Mouse (Mus musculus) liver, adult 2 months (tissue): ENCODE measurements at regions not wholly inside any gene's neighbourhood (a gene's known extent, or its start where the extent isn't known, plus 50 kb on each side); places are given as distances from the start of the nearest gene placed in this dataset.

ENCODE experiments used
- DNase-seq: peaks from one replicate; pipeline ENCODE4 v3.0.0-alpha.2; 2011; ENCODE audit warnings: low read depth, low spot score; ENCODE audit errors: extremely low read depth
- H3K27ac ChIP-seq: fragments of 200-500 bp; replicated peaks from 2 replicates; pipeline ENCODE4 v1.5.1; 2012; ENCODE audit warnings: low read depth, mild to moderate bottlenecking, control low read depth, inconsistent platforms, low read length; ENCODE audit not compliant: insufficient read depth
- H3K27me3 ChIP-seq: fragments of 200-500 bp; 2 replicates; pipeline ENCODE4 v1.6.1; 2012; ENCODE audit warnings: mild to moderate bottlenecking, moderate library complexity, low read length, inconsistent platforms; ENCODE audit not compliant: control insufficient read depth, insufficient read depth
- H3K36me3 ChIP-seq: fragments of 200-500 bp; 2 replicates; pipeline ENCODE4 v1.6.1; 2012; ENCODE audit warnings: low read length, inconsistent platforms; ENCODE audit not compliant: control insufficient read depth, insufficient read depth
- H3K4me1 ChIP-seq: fragments of 200-500 bp; 2 replicates; pipeline ENCODE4 v1.6.1; 2011; ENCODE audit warnings: low read length; ENCODE audit not compliant: control insufficient read depth, insufficient read depth
- H3K4me3 ChIP-seq: fragments of 200-500 bp; 2 replicates; pipeline ENCODE4 v1.5.1; 2011; ENCODE audit warnings: low read depth, mild to moderate bottlenecking, control low read depth, low read length, moderate library complexity; ENCODE audit not compliant: insufficient read depth
- H3K79me2 ChIP-seq: fragments of 200-500 bp; 2 replicates; pipeline ENCODE4 v1.6.1; 2012; ENCODE audit warnings: inconsistent platforms, mild to moderate bottlenecking, low read length, moderate library complexity; ENCODE audit not compliant: control insufficient read depth, insufficient read depth
- H3K9ac ChIP-seq: fragments of 200-500 bp; 2 replicates; pipeline ENCODE4 v1.6.1; 2012; ENCODE audit warnings: low read depth, mild to moderate bottlenecking, control low read depth, inconsistent platforms, low read length
- CTCF ChIP-seq: fragments of 200-500 bp; IDR thresholded peaks from 2 replicates; pipeline ENCODE4 v1.5.1; 2011; ENCODE audit warnings: low read depth, low read length, control low read depth
- POLR2A ChIP-seq: fragments of 200-500 bp; IDR thresholded peaks from 2 replicates; pipeline ENCODE4 v1.6.1; 2011; ENCODE audit warnings: low read length, control low read depth; ENCODE audit not compliant: insufficient read depth; ENCODE audit errors: extremely low read depth
- WGBS: fragments of 180-500 bp; shearing (Covaris S2); methylation state at CpG from one replicate; pipeline ENCODE4 v1.1.7; 2018; 5-methylcytosine and 5-hydroxymethylcytosine counted together

DNA sequence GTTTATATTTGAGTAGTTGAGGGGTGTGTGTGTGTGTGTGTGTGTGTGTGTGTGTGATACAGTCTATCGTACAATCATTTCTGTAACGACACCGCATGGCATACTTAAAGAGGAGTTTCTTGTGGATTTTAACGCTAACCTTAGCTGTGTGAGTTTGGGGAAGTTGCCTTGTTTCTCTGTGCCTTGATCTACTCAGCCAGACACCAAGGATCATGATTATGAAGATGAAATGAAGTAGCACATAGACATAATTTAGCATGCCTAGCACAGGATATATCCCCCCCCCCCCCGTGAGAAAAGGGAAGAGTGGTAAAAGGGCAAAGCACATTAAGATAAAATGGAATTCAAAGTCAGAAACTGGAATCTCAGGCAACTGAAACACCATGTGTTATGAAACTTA, 75.6 kb upstream of the Slc38a2 start:
- WGBS: 83% methylated on average over 5 of the region's 5 CpGs
- H3K27ac ChIP-seq: no peak overlapping the region
- no peaks in the 10 kb centered on the region for H3K27me3 ChIP-seq
- H3K4me1 ChIP-seq: no peaks in the 10 kb centered on the region
- no peak for DNase-seq
- no peak for TF ChIP-seq CTCF
- TF ChIP-seq POLR2A: no peak
- no peaks in the 10 kb centered on the region for H3K79me2 ChIP-seq
- no peak overlapping the region for H3K4me3 ChIP-seq
- H3K36me3 ChIP-seq: no peaks in the 10 kb centered on the region
- no peak overlapping the region for H3K9ac ChIP-seq

DNA sequence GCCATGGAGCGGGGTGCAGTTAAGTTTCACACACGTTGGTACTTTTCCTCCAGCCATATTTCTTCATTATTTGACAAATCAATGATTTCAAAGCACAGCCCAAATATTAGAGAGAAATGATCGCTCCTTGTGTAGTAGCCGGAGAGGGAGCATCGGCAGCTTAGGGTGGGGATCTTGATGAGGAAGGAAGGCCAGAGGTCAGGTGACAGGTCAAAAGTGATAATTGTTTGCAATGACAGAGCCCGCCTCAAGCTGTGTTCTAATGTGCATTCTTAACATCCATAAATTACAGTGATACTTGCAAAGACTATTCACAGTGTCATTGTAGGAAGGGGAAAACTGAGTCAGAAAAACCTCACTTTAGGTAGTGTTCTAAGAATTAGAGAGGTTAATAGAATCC, 75.1 kb upstream of the Slc38a2 start:
- DNase-seq: no peak

DNA sequence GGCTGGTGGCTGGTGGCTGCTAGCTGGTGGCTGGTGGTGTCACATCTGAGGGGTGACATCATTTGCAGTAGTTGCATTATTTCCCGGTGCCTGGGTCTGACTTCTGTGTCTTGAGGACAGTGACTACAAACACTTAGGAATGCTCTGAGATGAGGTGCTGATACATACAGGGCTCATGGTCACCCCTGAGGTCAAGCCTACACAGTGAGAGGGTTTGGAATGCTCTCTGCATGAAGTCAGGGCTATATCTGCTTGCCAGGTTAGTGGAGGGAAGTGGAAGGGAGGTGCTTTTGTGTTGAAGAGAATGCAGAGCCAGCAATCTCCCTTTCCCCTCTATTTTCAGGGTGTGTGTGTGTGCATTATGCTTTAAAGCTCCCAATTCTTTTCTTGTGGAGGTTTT, 74.1 kb upstream of the Slc38a2 start:
- no peak overlapping the region for H3K9ac ChIP-seq
- no peaks in the 10 kb centered on the region for H3K27me3 ChIP-seq
- H3K27ac ChIP-seq: no peak overlapping the region
- no peak for DNase-seq
- TF ChIP-seq POLR2A (no peak), CTCF (no peak)
- WGBS: 67% methylated on average over 1 of the region's 1 CpGs
- no peaks in the 10 kb centered on the region for H3K79me2 ChIP-seq
- H3K36me3 ChIP-seq: no peaks in the 10 kb centered on the region
- H3K4me3 ChIP-seq: no peak overlapping the region
- no peaks in the 10 kb centered on the region for H3K4me1 ChIP-seq

More for the DNA sequence above, 75.1 kb upstream of the Slc38a2 start:
- TF ChIP-seq CTCF (no peak), POLR2A (no peak)
- Histone ChIP-seq H3K4me3 (no peak overlapping the region), H3K36me3 (no peaks in the 10 kb centered on the region), H3K27ac (no peak overlapping the region), H3K4me1 (no peaks in the 10 kb centered on the region), H3K79me2 (no peaks in the 10 kb centered on the region), H3K27me3 (no peaks in the 10 kb centered on the region), H3K9ac (no peak overlapping the region)
- 53% methylated on average over 6 of the region's 6 CpGs for WGBS

DNA sequence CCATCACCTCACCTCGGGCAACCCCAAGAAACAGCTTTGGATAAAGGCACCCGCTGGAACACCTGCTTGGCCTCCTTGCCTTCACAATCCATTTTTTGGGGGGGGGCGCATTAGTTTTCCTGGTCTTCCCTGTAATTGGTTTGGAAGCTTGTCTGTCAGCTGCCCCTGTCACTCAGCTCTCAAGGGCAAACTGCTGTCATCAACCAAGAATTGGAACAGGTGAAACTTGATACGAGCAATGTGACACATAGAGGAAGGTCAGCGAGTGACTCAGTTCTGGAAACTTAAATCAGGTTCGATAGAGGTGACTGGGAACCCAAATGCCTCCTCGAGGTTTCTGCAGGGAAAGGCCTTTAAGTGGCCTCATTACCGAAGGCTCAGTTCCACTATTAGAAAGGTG, 73.2 kb upstream of the Slc38a2 start:
- H3K27me3 ChIP-seq: no peaks in the 10 kb centered on the region
- no peak for TF ChIP-seq POLR2A
- TF ChIP-seq CTCF: no peak
- no peak for DNase-seq
- H3K4me3 ChIP-seq: no peak overlapping the region
- H3K36me3 ChIP-seq: no peaks in the 10 kb centered on the region
- no peaks in the 10 kb centered on the region for H3K79me2 ChIP-seq
- no peak overlapping the region for H3K9ac ChIP-seq
- no peak overlapping the region for H3K27ac ChIP-seq
- no peaks in the 10 kb centered on the region for H3K4me1 ChIP-seq
- 91% methylated on average over 8 of the region's 8 CpGs for WGBS

- WGBS: 89% methylated on average over 8 of the region's 8 CpGs
- H3K27me3 ChIP-seq: no peaks in the 10 kb centered on the region
- H3K4me1 ChIP-seq: no peaks in the 10 kb centered on the region
- DNase-seq: no peak
- no peaks in the 10 kb centered on the region for H3K79me2 ChIP-seq
- H3K4me3 ChIP-seq: no peak overlapping the region
- H3K36me3 ChIP-seq: no peaks in the 10 kb centered on the region
- no peak overlapping the region for H3K27ac ChIP-seq
- TF ChIP-seq POLR2A (no peak), CTCF (no peak)
- no peak overlapping the region for H3K9ac ChIP-seq
Measured at GRCm38 (mm10) chr15:96770786-96771185, 71.3 kb upstream of the Slc38a2 start.

DNA sequence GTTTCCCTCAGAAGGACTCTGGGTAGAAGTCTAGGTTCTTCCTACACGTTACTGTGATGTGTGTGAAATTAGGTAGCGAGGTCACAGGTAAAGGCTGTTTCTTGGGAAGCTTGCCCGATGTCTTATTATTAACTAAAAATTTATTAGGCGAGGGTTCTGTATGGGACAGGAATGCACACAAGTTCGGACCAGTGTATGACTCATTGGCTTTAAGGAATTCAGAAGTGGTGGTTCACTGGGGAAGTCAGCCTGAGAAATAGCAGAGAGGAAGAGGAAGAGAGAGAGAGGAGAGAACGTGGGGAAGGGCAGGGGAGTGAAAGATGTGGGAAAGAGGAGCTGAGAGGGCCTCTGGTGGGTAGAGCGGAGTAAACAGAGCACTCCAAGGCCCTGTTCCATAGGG, 70.8 kb upstream of the Slc38a2 start:
- Histone ChIP-seq H3K9ac (no peak overlapping the region), H3K4me3 (no peak overlapping the region), H3K79me2 (no peaks in the 10 kb centered on the region), H3K36me3 (no peaks in the 10 kb centered on the region), H3K27ac (no peak overlapping the region), H3K27me3 (no peaks in the 10 kb centered on the region), H3K4me1 (no peaks in the 10 kb centered on the region)
- WGBS: 86% methylated on average over 7 of the region's 7 CpGs
- DNase-seq: no peak
- TF ChIP-seq POLR2A: no peak
- TF ChIP-seq CTCF: no peak
